Mouse (Mus musculus): ENCODE results near the gene Ccdc51. TPM values are rescaled to one million over a fixed set of nuclear protein-coding genes. Genes with fewer than 3 reads are reported as not detected.
"Not testable (repeated sequence)": the region's sequence is repeated elsewhere in the genome, so short reads cannot be mapped to it uniquely, and the experiment has no call there.

The Ccdc51 gene
- polyA plus RNA-seq, 1 experiment from 2014 or later = 14.6 TPM

DNA sequence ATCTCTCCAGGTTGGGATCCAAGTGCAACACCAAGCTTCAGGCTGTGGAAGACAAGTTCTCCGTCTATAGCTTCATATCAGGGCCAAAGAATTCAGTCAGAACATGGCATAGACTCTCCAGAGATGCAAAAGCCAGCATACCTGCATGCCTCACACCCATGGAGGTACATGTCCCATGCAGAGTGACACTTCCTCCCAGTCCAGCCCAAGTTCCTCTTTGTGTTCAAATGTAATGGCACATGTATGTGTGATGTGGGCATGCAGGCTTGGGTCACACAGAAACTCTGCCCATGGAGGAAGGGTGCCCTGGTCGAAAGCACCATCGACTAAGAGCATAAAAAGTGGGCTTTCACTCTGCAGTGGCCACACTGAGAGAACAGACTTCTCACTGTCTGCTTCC, 41.9 kb downstream of the Ccdc51 start:
- Histone ChIP-seq H3K27ac (ENCODE audit: poor library complexity, severe bottlenecking) (no peak overlapping the region), H3K4me3 (no peak overlapping the region), H3K36me3 (peaks cover 9% of the 10 kb centered on the region; the same call in 1 of the 2 replicates), H3K9me3 (replicated peaks) (no peaks in the 10 kb centered on the region), H3K4me1 (replicated peaks) (peaks cover 8% of the 10 kb centered on the region; the same call in 1 of the 2 replicates), H3K9ac (no peak overlapping the region), H3K27me3 (replicated peaks) (0 out of 2 replicates have a peak, but pooled peaks cover 3% of the 10 kb centered on the region), H3K4me2 (no peak overlapping the region)
- 87% methylated on average over 3 of the region's 3 CpGs for WGBS
- no peak for ATAC-seq (ENCODE audit: insufficient number of reproducible peaks, low FRiP score)

DNA sequence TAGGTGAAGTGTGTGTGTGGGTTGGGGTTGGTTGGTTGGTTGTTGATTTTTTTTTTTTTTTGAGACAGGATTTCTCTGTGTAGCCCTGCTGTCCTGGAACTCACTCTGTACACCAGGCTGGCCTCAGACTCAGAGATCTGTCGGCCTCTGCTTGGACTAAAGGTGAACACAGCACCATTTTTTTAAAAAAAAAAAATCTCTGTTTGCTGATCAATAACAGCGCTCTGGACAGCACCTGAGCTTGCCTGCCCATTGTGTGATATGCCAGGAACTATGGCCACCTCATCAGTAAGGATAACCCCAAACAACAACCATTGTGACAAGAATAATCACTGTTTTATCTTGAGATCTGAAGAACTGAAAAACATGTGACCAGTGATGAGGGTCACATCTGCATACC, 42.8 kb downstream of the Ccdc51 start:
- no peaks in the 10 kb centered on the region for H3K36me3 ChIP-seq
- H3K9ac ChIP-seq = no peak overlapping the region
- H3K4me2 ChIP-seq = no peak overlapping the region
- no peak overlapping the region for H3K27ac ChIP-seq (ENCODE audit: poor library complexity, severe bottlenecking)
- H3K27me3 ChIP-seq (replicated peaks) = 0 out of 2 replicates have a peak, but pooled peaks cover 3% of the 10 kb centered on the region
- WGBS = 75% methylated on average over 2 of the region's 2 CpGs
- peaks cover 8% of the 10 kb centered on the region; the same call in 1 of the 2 replicates for H3K4me1 ChIP-seq (replicated peaks)
- H3K4me3 ChIP-seq = no peak overlapping the region
- H3K9me3 ChIP-seq (replicated peaks) = no peaks in the 10 kb centered on the region
- ATAC-seq (ENCODE audit: insufficient number of reproducible peaks, low FRiP score) = no peak

DNA sequence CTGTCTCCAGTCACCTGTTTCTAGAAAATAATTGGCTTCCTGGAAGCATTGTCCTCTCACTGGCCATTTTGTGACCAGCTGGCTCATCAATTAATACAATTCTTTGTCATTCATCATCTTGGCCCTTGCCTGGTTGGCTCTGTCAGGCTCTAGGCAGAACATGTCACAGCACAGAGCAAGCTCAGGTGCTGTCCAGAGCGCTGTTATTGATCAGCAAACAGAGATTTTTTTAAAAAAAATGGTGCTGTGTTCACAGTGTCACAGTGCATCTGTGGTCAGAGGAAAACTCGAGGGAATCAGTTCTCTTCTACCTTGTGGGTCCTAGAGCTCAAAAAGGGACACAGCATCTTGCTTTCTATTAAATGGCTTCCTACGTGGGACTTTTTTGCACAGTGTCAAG, 43.2 kb downstream of the Ccdc51 start:
- H3K4me3 ChIP-seq = no peak overlapping the region
- no peaks in the 10 kb centered on the region for H3K9me3 ChIP-seq (replicated peaks)
- no peak for ATAC-seq (ENCODE audit: insufficient number of reproducible peaks, low FRiP score)
- H3K27ac ChIP-seq (ENCODE audit: poor library complexity, severe bottlenecking) = no peak overlapping the region
- 70% methylated on average over 3 of the region's 3 CpGs for WGBS
- 0 out of 2 replicates have a peak, but pooled peaks cover 3% of the 10 kb centered on the region for H3K27me3 ChIP-seq (replicated peaks)
- peaks cover 8% of the 10 kb centered on the region; the same call in 1 of the 2 replicates for H3K4me1 ChIP-seq (replicated peaks)
- H3K4me2 ChIP-seq = no peak overlapping the region
- no peak overlapping the region for H3K9ac ChIP-seq
- H3K36me3 ChIP-seq = no peaks in the 10 kb centered on the region

DNA sequence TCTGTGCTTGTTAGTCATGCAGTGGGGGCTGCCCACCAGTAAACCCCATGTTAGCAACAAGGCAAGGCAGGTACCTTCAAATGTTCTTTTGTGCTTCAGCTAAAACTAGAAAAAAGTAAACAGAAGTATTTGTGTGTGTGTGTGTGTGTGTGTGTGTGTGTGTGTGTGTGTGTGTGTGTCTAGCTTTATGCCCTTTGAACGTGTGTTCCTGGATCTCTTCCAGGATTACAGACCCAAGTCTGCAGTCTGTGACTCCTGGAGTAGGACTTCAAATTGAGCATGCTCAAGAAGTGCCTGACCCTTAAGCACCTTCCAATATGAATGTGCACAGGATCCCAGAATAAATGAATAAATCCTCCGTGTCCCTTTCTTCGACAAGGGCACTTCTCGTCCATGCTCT, 44.8 kb downstream of the Ccdc51 start:
- no peak overlapping the region for H3K4me2 ChIP-seq

DNA sequence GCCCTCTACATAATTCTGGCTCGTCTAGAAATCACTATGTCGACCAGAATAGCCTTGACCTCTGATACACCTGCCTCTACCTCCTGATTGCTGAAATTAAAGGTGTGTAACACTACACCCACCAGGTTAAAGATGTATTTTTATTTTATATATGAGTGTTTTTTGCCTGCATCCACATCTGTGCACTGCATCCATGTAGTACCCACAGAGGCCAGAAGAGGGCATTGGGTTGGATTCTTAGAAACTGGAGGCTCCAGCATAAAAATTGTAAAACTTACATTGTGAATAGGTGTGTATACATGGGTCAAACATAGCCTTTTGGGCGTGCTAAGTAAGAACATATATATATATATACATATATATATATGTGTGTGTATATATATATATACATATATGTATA, 45.9 kb downstream of the Ccdc51 start:
- no peak for ATAC-seq (ENCODE audit: insufficient number of reproducible peaks, low FRiP score)
- H3K36me3 ChIP-seq = no peaks in the 10 kb centered on the region
- H3K9me3 ChIP-seq (replicated peaks) = no peaks in the 10 kb centered on the region
- H3K4me1 ChIP-seq (replicated peaks) = peaks cover 4% of the 10 kb centered on the region; the same call in 1 of the 2 replicates
- no peak overlapping the region for H3K9ac ChIP-seq
- no peak overlapping the region for H3K4me2 ChIP-seq
- H3K27me3 ChIP-seq (replicated peaks) = 0 out of 2 replicates have a peak, but pooled peaks cover 3% of the 10 kb centered on the region
- WGBS = 42% methylated on average over 3 of the region's 3 CpGs
- no peak overlapping the region for H3K27ac ChIP-seq (ENCODE audit: poor library complexity, severe bottlenecking)
- H3K4me3 ChIP-seq = no peak overlapping the region

More for the DNA sequence above, 44.8 kb downstream of the Ccdc51 start:
- Histone ChIP-seq H3K4me3 (no peak overlapping the region), H3K27ac (ENCODE audit: poor library complexity, severe bottlenecking) (no peak overlapping the region), H3K9ac (no peak overlapping the region), H3K36me3 (no peaks in the 10 kb centered on the region), H3K27me3 (replicated peaks) (0 out of 2 replicates have a peak, but pooled peaks cover 3% of the 10 kb centered on the region), H3K9me3 (replicated peaks) (no peaks in the 10 kb centered on the region), H3K4me1 (replicated peaks) (peaks cover 8% of the 10 kb centered on the region; the same call in 1 of the 2 replicates)
- no peak for ATAC-seq (ENCODE audit: insufficient number of reproducible peaks, low FRiP score)
- 73% methylated on average over 4 of the region's 4 CpGs for WGBS

DNA sequence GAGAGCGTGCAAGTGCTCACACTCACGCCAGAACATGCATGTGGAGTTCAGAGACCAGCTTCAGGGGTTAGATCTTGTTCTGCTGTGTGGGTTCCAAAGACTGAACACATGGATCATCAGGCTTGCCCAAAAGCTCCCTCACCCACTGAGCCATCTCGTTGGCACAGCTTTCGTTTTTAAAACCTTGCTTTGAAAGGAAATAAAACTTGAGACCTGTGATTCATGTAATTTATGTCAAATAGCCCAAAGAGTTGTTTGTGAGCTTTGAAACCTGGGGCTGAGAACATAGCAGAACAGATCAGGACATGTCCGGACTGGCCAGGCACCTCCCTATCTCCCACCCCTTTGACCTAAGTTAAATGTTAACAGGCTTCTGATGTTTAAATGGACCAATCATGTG, 47.8 kb downstream of the Ccdc51 start:
- Histone ChIP-seq H3K4me1 (replicated peaks) (no peaks in the 10 kb centered on the region), H3K9me3 (replicated peaks) (no peaks in the 10 kb centered on the region), H3K4me2 (no peak overlapping the region), H3K36me3 (no peaks in the 10 kb centered on the region), H3K27me3 (replicated peaks) (no peaks in the 10 kb centered on the region), H3K27ac (ENCODE audit: poor library complexity, severe bottlenecking) (no peak overlapping the region), H3K9ac (no peak overlapping the region), H3K4me3 (no peak overlapping the region)
- ATAC-seq (ENCODE audit: insufficient number of reproducible peaks, low FRiP score) = no peak
- WGBS = 86% methylated on average over 5 of the region's 5 CpGs

DNA sequence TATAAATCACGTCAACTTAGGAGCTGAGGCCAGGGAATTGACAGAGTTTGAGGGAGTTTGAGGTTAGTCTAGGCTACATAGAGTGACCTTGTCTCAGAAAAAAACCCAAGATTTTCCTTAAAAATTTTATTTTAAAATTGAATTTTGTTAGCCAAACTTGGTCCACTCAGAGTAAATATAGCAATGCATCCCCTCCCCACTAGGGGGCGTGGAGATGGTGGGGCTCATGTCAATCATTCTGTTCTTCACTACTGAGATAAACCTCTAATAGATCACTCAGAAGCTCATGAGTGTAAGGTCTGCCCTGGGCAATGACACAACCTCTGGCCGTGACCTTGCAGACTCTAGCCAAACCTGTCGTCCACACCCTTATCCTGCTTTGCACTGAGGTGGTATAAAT, 58.1 kb downstream of the Ccdc51 start:
- not testable (repeated sequence) for H3K4me1 ChIP-seq (replicated peaks); H3K27ac ChIP-seq (ENCODE audit: poor library complexity, severe bottlenecking); H3K4me3 ChIP-seq; ATAC-seq (ENCODE audit: insufficient number of reproducible peaks, low FRiP score); H3K9ac ChIP-seq; H3K27me3 ChIP-seq (replicated peaks); H3K4me2 ChIP-seq; H3K36me3 ChIP-seq
- peaks cover 10% of the 10 kb centered on the region; the same call in 1 of the 2 replicates for H3K9me3 ChIP-seq (replicated peaks)
- 58% methylated on average over 4 of the region's 4 CpGs for WGBS

Other genes starting within 250 kb of the Ccdc51 start
- 6.0 and 8.0 TPM in 2 replicates for gene Slc26a6, start 229.2 kb upstream of the Ccdc51 start, polyA plus RNA-seq (2016; fragmentation: Nextera tagmentation; extraction: Ambion mirVana)
- not detected in 2 replicates for gene Tmem89, start 167.9 kb upstream of the Ccdc51 start, polyA plus RNA-seq (2016; fragmentation: Nextera tagmentation; extraction: Ambion mirVana)
- 738 and 745 TPM in 2 replicates for gene Uqcrc1, start 145.9 kb upstream of the Ccdc51 start, polyA plus RNA-seq (2016; fragmentation: Nextera tagmentation; extraction: Ambion mirVana)
- 1.1 and 1.3 TPM in 2 replicates for gene Col7a1, start 128.9 kb upstream of the Ccdc51 start, polyA plus RNA-seq (2016; fragmentation: Nextera tagmentation; extraction: Ambion mirVana)
- gene Ucn2, start 96.5 kb upstream of the Ccdc51 start, polyA plus RNA-seq (2016; fragmentation: Nextera tagmentation; extraction: Ambion mirVana) = not detected in 2 replicates
- gene Pfkfb4, start 90.7 kb upstream of the Ccdc51 start, polyA plus RNA-seq (2016; fragmentation: Nextera tagmentation; extraction: Ambion mirVana) = 3.0 and 4.3 TPM in 2 replicates
- gene Shisa5, start 43.9 kb upstream of the Ccdc51 start, polyA plus RNA-seq (2016; fragmentation: Nextera tagmentation; extraction: Ambion mirVana) = 67.5 and 70.3 TPM in 2 replicates
- 5.8 and 7.1 TPM in 2 replicates for gene Trex1, start 22.8 kb upstream of the Ccdc51 start, polyA plus RNA-seq (2016; fragmentation: Nextera tagmentation; extraction: Ambion mirVana)
- gene Atrip, start 8.4 kb upstream of the Ccdc51 start, polyA plus RNA-seq (2016; fragmentation: Nextera tagmentation; extraction: Ambion mirVana) = 17.9 and 19.6 TPM in 2 replicates
- 715 and 742 TPM in 2 replicates for gene Tma7, start 94 bp downstream of the Ccdc51 start, polyA plus RNA-seq (2016; fragmentation: Nextera tagmentation; extraction: Ambion mirVana)
- 11.1 and 11.7 TPM in 2 replicates for gene Plxnb1, start 12.9 kb downstream of the Ccdc51 start, polyA plus RNA-seq (2016; fragmentation: Nextera tagmentation; extraction: Ambion mirVana)
- gene Fbxw21, start 79.5 kb downstream of the Ccdc51 start, polyA plus RNA-seq (2016; fragmentation: Nextera tagmentation; extraction: Ambion mirVana) = not detected in 2 replicates
- not detected in 2 replicates for gene Fbxw13, start 113.5 kb downstream of the Ccdc51 start, polyA plus RNA-seq (2016; fragmentation: Nextera tagmentation; extraction: Ambion mirVana)
- gene Fbxw20, start 152.3 kb downstream of the Ccdc51 start, polyA plus RNA-seq (2016; fragmentation: Nextera tagmentation; extraction: Ambion mirVana) = not detected in 2 replicates
- not detected in 2 replicates for gene Fbxw14, start 205.2 kb downstream of the Ccdc51 start, polyA plus RNA-seq (2016; fragmentation: Nextera tagmentation; extraction: Ambion mirVana)

All from heart, embryonic 12.5 days (tissue).